Mouse (Mus musculus) testis, postnatal 14 days (tissue): ENCODE measurements around the gene Col1a2.

Experiments
- DNase-seq: peaks from one replicate; pipeline ENCODE4 v3.0.0; 2021; ENCODE audit warnings: low spot score

Gene Col1a2

DNA sequence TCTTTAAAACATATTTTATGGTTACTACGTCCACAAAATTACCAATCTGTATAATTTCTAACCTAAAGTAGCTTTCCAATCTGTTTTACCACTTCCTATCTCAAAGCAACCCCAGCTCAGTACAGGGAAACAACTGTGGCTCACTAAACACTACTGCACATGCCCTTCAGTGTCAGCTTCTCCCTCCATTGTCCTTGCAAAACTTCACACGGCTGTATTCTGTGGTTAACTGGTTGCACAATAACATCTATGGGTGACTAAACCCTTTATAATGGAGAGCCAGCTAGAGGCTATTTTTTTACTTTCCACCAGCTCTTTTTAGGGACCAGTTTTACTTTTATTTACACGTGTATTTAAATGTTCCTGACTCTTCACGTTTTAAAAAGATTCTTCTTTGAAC, 83.3 kb downstream of the Col1a2 start:
- no peak for DNase-seq

GRCm38 (mm10) chr6:4588722-4589121, 84.1 kb downstream of the Col1a2 start:
- DNase-seq: no peak

- DNase-seq: no peak
Observed at GRCm38 (mm10) chr6:4590089-4590488, 85.5 kb downstream of the Col1a2 start.
